Mouse (Mus musculus): ENCODE measurements at regions not wholly inside any gene's neighbourhood (a gene's known extent, or its start where the extent isn't known, plus 50 kb on each side); places are given as distances from the start of the nearest gene placed in this dataset.

GRCm38 (mm10) chr13:59874137-59874931, 51.4 kb upstream of the Tut7 start:
- no peak for DNase-seq (ENCODE audit: low read depth, low spot score)

All from skeletal muscle tissue, adult 2 months (tissue).